Mouse (Mus musculus) kidney, postnatal 36 days (tissue): ENCODE results near the gene 9430097D07Rik.

Experiments used
- DNase-seq, 2 experiments: peaks; one replicate each; pipeline ENCODE4 v3.0.0; 2021 to 2022; ENCODE audit warnings: mixed read lengths in 2 of 2

Gene 9430097D07Rik

GRCm38 (mm10) chr2:32559570-32559969 is 15.9 kb downstream of the 9430097D07Rik start:
- DNase-seq = no peak

GRCm38 (mm10) chr2:32556019-32556418 is 19.5 kb downstream of the 9430097D07Rik start:
- no peak for DNase-seq

- peak in 1 of 2 experiments; percentile 43 for DNase-seq
These were observed 20.0 kb downstream of the 9430097D07Rik start for GRCm38 (mm10) chr2:32555484-32555883.

GRCm38 (mm10) chr2:32553592-32554148 is 21.8 kb downstream of the 9430097D07Rik start:
- no peak for DNase-seq

DNA sequence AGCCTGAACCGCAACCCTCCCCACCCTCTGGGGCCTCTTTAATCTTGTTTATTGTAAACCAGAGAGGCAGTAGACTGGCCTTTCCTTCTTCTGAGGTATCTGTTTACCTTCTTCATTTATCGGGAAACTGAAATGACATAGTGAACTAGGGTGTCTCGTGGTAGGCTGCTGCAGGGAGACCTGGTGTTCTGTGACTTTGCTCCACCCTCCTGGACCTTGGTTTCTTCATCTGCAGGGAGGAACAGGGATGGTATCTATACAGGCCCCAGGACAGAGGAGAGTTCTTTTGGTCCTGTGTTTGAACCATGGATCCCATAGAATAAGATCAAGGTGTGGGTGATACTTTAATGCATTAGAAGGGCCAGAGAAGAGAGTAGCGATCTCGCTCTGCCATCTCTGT is 24.2 kb downstream of the 9430097D07Rik start:
- no peak for DNase-seq

DNA sequence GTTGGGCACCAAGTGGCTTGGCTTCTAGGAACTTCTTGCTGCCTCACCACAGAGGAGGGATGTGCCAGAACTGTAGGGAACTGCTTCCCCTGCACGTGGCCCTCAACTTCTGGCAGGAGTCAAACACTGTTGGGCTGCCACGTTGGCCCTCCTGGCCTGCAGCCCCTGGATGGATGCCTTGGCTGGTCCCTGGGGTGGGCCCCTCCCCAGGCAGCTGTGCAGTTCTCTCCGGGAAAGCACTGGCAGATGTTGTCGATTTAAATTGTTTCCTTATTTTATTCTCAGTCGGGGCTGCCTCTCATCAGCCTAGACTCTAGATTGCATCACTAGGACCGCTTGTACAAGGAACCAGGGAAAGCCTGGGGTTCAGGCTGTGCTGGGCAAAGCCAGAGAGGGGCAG is 25.7 kb downstream of the 9430097D07Rik start:
- DNase-seq = no peak

GRCm38 (mm10) chr2:32549171-32549570 is 26.3 kb downstream of the 9430097D07Rik start:
- no peak for DNase-seq

- peak; percentile 68 to 79 for DNase-seq
These were observed 27.3 kb downstream of the 9430097D07Rik start for GRCm38 (mm10) chr2:32547964-32548739.

- no peak for DNase-seq
These were observed 28.1 kb downstream of the 9430097D07Rik start for GRCm38 (mm10) chr2:32547380-32547779.

DNA sequence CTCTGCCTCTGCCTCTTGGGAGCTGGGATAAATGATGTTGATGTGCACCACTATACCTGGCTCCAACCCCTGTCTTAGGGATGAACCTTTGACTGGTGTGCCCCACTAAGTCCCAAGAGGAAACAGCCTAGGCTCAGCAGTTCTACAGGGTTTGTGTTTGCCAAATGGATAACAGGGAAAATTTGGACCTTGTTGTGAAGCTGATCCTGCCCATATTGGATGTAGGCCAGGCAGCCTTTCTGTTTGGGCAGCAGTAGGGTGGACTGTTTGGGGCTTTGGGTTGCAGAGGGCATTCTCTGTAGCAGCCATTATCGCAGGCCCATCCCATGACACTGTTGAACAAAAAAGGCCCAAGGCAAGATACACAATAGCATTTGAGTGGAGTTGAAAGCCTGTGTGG is 28.5 kb downstream of the 9430097D07Rik start:
- DNase-seq = peak in 1 of 2 experiments; percentile 55

DNA sequence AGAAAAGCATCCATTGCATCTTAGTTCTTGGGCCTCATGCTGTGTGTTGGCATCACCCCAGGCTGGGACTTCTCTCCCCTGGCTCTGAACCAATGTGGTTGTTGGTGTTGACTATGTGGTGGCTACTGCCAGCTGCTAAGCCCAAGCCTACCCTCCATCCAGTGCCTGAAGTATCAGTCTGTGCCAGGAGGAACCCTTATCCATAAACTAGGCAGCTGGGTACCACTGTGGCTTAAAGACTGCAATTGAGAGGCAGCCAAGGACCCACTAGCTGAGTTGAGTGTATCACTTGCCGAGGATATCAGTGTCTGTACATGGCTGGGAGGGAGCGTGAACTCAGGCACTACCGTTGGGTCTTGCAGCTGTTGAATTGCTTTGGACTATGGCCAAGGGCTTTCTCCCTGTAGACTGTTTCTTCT is 32.4 kb downstream of the 9430097D07Rik start:
- DNase-seq = no peak

- DNase-seq = no peak
These were observed 33.4 kb downstream of the 9430097D07Rik start for GRCm38 (mm10) chr2:32541986-32542573.

GRCm38 (mm10) chr2:32541333-32541908 is 34.1 kb downstream of the 9430097D07Rik start:
- DNase-seq = no peak

DNA sequence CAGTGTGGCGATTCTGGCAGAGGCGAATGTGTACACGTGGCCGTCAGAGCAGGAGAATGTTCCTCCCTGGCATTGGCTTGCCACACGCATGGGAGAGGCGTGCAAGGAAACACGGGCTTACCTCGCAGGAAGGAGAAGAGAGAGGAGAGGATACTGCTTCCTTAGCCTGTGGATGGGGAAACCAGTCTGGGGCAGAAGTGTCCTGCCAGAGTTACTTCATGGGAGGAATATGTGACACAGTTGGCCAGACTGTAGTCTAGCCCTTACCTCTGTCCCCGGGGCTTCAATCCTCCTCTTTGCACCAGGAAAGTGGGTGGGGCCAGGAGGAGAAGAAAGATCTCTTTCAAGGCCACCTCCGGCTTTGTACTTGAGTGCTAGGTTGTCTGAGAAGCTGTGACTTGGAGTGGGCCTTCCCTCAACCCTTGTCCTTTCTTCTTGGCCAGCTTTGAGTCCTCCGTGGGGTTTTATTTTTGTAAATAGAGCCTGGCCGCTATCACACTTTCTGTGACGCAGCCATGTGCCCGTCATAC is 36.0 kb downstream of the 9430097D07Rik start:
- DNase-seq = no peak

DNA sequence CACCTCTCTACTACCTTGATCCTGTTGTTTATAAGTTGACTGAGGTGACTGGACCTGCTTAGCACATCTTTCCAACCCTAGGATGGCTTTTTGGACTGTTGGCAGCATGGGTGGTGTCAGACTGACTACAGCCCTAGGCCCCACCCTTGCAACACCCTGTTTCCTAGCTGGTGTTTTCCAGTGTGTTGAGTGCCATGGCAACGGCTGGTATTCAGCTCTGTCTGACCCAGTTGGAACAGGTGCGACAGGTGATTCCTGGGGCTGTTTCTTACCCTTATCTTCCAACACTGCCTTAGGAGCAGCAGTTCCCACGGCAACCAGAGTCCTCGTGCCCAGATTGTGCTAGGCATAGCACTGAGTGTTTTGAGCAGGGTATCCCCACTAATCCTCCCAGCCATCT is 37.0 kb downstream of the 9430097D07Rik start:
- DNase-seq = peak in 1 of 2 experiments; percentile 35

DNA sequence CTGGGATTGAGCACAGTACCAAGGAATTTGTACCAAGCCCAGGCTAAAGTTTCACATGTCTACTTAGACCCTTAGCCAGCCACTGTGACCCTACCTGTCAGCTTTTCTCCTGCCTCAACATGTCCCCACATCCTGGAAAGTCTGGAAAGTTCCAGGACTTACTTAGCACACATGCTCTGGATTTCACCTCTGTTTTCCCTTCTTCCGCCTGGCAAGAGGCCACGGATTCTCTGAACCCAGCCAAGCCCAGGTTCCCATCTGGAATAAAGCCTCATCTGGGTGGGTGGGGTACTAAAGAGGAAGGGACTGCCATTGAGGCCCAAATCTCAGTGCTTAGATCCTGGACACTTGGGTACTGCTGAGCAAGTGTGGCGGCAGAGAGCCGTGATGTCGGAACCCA is 37.5 kb downstream of the 9430097D07Rik start:
- peak; percentile 52 to 70 for DNase-seq

DNA sequence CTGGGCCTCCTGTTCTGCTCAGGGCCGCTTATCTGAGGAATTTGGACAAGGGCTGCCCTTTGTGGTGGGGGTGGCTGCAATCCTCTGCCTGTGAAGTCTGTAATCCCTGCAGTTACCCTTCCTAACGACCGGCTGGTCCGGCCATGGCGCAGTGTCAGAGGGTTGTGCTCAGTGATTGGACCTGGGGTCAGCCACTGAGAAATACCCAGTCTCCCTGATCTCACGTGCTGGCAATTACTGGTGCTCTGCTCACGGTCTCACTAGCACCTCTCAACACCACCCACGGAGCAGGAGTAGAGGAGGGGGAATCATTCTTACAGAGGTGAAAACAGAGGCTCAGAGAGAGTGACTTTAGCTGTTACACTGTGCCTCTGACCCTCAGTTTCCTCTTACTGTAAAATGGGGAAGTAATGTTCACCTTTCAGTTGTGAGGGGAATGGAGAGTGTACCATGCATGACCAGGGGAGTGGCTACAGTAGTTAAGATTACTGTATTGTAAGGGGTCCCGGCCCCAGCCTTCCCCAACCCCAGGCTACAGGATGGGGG is 38.1 kb downstream of the 9430097D07Rik start:
- peak; percentile 70 to 72 for DNase-seq

DNA sequence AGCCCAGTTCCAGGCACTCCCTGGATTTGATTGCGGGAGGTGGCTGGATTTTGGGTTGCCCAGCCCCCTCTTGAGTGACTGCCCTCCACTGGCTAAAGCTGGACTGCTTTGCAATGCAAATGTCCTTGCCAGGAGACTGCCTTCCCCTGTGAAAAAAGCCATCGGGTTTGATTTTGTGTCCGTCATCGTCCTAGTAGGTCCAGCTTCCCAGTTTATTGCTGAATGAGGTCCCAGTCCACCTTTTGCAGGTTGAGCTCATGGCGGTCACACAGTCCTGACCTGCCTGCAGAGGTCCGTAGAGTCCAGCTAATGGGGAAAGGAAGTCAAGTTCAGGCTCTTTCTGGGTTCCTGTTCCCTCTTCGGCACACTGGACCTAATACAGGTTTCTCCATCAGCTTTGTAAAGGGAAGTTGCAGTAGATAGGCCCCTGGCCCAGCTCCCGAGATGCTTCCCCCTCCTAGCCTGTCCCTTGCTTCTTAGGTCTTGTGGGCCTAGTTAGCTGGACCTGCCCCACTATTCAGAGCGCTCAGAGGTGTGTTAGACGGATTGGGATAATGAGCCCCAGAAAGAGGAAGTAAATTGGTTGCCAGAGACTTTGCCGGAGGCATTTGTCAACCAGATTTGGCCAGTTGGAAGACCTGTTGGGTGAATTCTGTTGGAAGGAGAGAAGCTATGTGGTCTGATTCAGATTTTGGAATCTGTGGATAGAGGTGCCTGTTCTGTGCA is 38.7 kb downstream of the 9430097D07Rik start:
- peak; percentile 73 to 75 for DNase-seq

DNA sequence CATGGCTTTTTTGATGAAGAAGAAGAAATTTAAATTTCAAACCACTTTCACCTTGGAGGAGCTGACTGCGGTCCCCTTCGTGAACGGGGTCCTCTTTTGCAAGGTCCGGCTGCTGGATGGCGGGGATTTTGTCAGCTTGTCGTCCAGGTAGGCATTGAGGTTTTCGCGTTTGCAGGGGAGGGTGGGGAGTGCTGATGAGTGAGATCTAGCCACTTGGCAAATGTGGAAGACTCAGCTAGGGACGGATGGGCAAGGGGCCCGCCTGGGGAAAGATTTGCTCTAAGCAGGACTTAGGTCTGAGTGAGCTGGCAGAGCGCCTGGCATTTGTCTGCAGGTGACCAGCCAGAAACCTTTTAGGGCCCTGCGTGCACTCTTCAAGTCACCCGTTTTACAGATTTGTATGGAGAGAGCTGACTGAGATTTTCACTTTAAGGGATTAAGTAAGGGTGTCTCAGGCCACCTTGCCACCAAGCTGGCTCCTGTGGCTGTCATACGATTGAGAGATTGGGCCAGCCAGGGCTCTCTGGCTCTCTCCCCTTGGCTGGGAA is 39.3 kb downstream of the 9430097D07Rik start:
- peak; percentile 74 to 86 for DNase-seq

- peak; percentile 72 to 88 for DNase-seq
These were observed 39.9 kb downstream of the 9430097D07Rik start for GRCm38 (mm10) chr2:32535501-32535991.

DNA sequence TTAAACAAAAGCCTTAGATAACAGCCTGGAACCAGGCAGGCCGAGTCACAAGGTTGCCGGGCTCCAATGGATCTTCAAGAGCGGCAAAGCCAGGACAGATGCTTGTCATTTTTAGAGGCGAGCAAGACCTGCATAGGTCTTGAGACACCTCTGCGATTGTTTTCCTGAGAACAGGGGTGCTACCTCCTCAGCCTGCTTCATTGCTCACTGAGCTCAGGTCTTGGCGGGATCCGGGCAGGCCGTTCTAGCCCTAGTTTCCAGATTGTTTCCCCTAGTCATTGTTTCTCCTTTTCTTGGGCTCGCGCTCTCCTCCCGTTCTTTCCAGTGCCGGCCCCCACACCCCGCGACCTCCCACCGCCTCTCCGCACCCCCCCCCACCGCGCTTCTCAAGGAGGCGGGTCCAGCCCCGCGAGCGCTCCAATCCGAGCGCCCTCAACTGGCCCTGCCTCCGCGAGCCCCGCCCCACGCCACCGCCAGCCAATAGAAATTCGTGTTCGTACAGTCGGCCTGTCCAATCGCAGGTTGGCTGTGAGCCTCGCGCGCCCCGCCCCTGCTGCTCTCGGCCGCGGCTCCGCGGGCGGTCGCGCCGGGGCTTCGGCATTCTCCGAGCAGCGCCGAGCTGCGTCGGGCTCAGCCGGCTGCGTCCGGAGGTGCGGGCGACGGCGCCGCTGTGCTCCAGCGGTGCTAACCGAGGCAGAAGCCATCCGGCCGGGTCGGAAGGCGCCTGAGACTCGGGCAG is 40.6 kb downstream of the 9430097D07Rik start, which contains the start of gene Fam102a:
TSS of gene Fam102a (plus strand) at position 600 of the 739 bp plus-strand sequence.
- DNase-seq = peak; percentile 99 to 100
